Mouse (Mus musculus) stomach, embryonic 14.5 days (tissue): ENCODE data around the gene Isy1. TPM values are rescaled to one million over a fixed set of nuclear protein-coding genes. Genes with fewer than 3 reads are reported as not detected.

Experiments
- ATAC-seq: fragments of 200-750 bp; cut with Nextera tagmentation; 2 replicates; pipeline ENCODE4 v1.8.0; 2017; ENCODE audit warnings: low read depth, moderate TSS enrichment; ENCODE audit not compliant: insufficient number of reproducible peaks, insufficient read depth, low FRiP score
- H3K27ac ChIP-seq: fragments of 300-500 bp; sonication (generic); 2 replicates; pipeline ENCODE4 v1.5.1; 2014; ENCODE audit warnings: mild to moderate bottlenecking, low read length, moderate library complexity, mixed read lengths
- H3K27me3 ChIP-seq: fragments of 300-500 bp; sonication (generic); 2 replicates; pipeline ENCODE4 v1.6.1; 2014; ENCODE audit warnings: low read length, control low read depth, mixed read lengths; ENCODE audit not compliant: control insufficient read depth, insufficient read depth
- H3K36me3 ChIP-seq: fragments of 300-500 bp; sonication (generic); 2 replicates; pipeline ENCODE4 v1.6.1; 2014; ENCODE audit warnings: mild to moderate bottlenecking, control low read depth, low read length, moderate library complexity, mixed read lengths; ENCODE audit not compliant: control insufficient read depth, insufficient read depth
- H3K4me1 ChIP-seq: fragments of 300-500 bp; sonication (generic); 2 replicates; pipeline ENCODE4 v1.6.1; 2014; ENCODE audit warnings: low read length, control low read depth, mixed read lengths; ENCODE audit not compliant: control insufficient read depth, insufficient read depth
- H3K4me2 ChIP-seq: fragments of 300-500 bp; sonication (generic); replicated peaks from 2 replicates; pipeline ENCODE4 v1.6.1; 2014; ENCODE audit warnings: low read depth, low read length, control low read depth
- H3K4me3 ChIP-seq: fragments of 300-500 bp; sonication (generic); 2 replicates; pipeline ENCODE4 v1.5.1; 2014; ENCODE audit warnings: low read depth, low read length, control low read depth
- H3K9ac ChIP-seq: fragments of 300-500 bp; sonication (generic); replicated peaks from 2 replicates; pipeline ENCODE4 v1.6.1; 2014; ENCODE audit warnings: low read depth, mild to moderate bottlenecking, control low read depth, low read length, moderate library complexity, mixed read lengths
- H3K9me3 ChIP-seq: fragments of 300-500 bp; sonication (generic); 2 replicates; pipeline ENCODE4 v1.6.1; 2016; ENCODE audit warnings: low read depth, low read length, control low read depth; ENCODE audit not compliant: control insufficient read depth
- WGBS: fragments of 180-500 bp; shearing (Covaris S2); extraction: QIAGEN DNeasy Blood & Tissue Kit; methylation state at CpG from one replicate; pipeline ENCODE4 v1.1.7; 2014; 5-methylcytosine and 5-hydroxymethylcytosine counted together
- polyA plus RNA-seq: library from polyadenylated mRNA; unstranded; fragments of >200 nt; fragmentation: Nextera tagmentation; extraction: Ambion mirVana; gene quantifications from 2 replicates; pipeline ENCODE4 v1.2.1, GENCODE M21; 2014

The Isy1 gene
- polyA plus RNA-seq, 1 experiment from 2014 or later, result 38.1 TPM

DNA sequence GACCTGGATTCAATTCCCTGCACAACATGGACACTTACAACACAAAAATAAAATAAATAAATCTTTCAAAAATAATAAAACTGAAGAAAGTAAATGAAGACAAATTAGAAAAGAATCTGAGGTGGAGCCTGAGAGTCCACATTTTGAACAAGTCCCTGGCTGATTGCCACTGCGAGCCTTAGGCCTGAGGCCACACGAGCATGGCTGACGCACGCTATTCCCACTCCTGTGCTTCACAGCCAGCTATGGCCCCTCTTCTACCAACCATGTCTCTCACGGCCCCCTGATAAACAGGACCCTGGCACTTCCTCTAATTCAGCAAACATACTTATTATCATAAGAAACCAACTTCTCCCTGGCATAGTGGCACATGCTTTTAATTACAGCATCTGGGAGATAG, 52.0 kb downstream of the Isy1 start:
- H3K9ac ChIP-seq, result no peak overlapping the region
- H3K4me1 ChIP-seq, result peaks cover 3% of the 10 kb centered on the region; the same call in 1 of the 2 replicates
- no peaks in the 10 kb centered on the region for H3K27me3 ChIP-seq
- peaks cover 4% of the 10 kb centered on the region; the same call in 1 of the 2 replicates for H3K36me3 ChIP-seq
- H3K4me3 ChIP-seq, result no peak overlapping the region
- H3K27ac ChIP-seq, result no peak overlapping the region
- no peak for ATAC-seq
- H3K4me2 ChIP-seq, result no peak overlapping the region
- no peaks in the 10 kb centered on the region for H3K9me3 ChIP-seq
- WGBS, result 78% methylated on average over 5 of the region's 5 CpGs

DNA sequence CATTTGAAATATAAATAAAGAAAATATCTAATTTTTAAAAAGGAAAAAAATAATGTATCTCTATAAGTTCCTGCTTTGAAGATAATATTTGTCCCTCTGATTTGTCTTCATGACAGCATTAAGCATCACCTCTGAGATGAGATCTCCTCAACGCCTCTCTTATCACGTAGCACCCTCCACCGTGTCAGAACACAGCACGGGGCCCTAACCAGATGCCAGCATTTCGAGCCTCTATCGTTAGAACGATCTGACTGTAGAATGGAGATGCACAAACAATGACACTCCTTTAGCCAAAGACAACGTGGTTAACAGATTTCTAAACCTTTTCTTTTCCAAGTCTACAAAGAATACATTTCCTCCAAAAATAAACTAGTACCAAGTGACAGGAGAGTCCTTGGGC, 54.6 kb downstream of the Isy1 start:
- no peaks in the 10 kb centered on the region for H3K4me1 ChIP-seq
- ATAC-seq, result no peak
- 72% methylated on average over 8 of the region's 8 CpGs for WGBS
- H3K4me3 ChIP-seq, result no peak overlapping the region
- no peak overlapping the region for H3K9ac ChIP-seq
- no peak overlapping the region for H3K4me2 ChIP-seq
- H3K27me3 ChIP-seq, result no peaks in the 10 kb centered on the region
- no peaks in the 10 kb centered on the region for H3K36me3 ChIP-seq
- no peak overlapping the region for H3K27ac ChIP-seq
- H3K9me3 ChIP-seq, result no peaks in the 10 kb centered on the region

DNA sequence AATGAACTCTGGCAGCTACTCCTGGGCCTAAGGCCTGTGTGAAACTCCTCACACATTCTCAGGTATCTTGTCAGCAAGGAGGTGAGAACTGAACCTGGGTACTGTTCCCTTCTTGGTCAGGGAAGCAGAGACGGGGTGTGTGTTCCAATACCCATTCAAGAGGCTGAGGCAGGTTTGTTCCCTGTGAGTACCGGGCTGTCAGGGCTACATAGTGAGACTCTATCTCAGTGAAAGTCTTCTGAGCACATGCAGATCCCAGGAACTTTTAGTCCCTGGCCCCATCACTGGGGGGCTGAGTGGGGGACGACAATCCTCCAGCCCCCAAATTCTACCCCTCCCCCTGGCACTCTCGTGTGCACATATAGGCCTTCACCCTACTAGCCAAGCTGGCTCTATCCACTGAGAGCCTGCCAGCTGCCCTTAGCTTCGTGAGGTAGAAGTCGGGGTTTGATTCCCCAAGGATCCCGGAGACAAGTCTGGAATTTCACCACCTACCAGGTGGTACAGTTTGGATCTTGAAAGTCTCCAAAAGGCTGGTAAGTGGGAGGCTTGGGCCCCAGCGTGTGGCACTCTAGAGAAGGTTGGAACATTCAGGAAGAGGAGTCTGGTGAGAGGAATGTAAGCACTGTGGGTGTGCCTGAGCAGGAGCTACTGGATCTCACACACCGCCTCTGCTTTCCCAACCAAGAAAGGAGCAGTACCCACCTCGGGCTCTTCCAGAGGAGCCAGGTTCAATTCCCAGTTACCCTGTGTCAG, 57.9 kb downstream of the Isy1 start:
- Histone ChIP-seq H3K36me3 (no peaks in the 10 kb centered on the region), H3K4me3 (no peak overlapping the region), H3K4me2 (no peak overlapping the region), H3K4me1 (no peaks in the 10 kb centered on the region), H3K9ac (no peak overlapping the region), H3K27ac (no peak overlapping the region), H3K9me3 (no peaks in the 10 kb centered on the region), H3K27me3 (no peaks in the 10 kb centered on the region)
- WGBS, result 82% methylated on average over 10 of the region's 10 CpGs
- ATAC-seq, result no peak

DNA sequence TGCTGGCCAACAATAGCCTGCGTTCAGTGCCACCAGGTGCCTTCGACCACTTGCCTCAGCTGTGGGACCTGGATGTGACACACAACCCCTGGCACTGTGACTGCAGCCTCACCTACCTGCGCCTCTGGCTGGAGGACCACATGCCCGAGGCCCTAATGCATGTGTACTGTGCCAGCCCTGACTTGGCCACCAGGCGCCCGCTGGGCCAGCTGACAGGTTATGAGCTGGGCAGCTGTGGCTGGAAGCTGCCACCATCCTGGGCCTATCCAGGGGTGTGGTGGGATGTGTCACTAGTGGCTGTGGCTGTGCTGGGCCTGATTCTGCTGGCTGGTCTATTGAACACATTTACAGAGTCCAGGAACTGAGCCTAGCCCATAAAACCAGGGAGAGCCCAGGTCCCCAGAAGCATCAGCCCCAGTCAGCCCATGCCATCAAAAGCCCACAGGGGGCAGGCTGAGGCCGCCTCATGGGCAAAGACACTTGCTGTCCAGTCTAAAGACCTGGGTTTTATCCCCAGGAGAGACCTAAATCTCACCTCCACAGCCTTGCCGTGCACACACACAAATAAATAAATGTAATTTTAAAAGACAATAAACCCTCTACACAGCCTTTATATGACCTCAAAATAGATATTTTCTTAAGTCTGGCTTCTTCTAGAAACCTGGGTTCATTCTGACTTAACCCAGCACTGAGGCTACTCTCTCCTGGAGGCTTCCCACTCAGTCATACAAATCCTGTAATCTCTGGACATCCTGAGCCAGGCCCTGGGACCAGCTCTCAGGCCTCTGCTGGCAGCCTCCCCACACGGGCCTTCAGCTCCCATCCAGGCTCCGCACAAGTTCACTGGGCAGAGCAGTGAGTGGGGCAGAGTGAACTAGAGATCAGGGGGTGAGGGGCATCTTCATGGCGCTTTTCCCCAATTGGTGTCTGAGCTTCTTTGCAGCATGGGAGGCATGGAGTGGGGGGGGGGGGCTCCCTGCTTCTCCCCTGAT, 59.1 kb downstream of the Isy1 start:
- H3K4me2 ChIP-seq, result no peak overlapping the region
- WGBS, result 83% methylated on average over 11 of the region's 11 CpGs
- no peak overlapping the region for H3K9ac ChIP-seq
- no peaks in the 10 kb centered on the region for H3K36me3 ChIP-seq
- no peak for ATAC-seq
- no peaks in the 10 kb centered on the region for H3K4me1 ChIP-seq
- no peaks in the 10 kb centered on the region for H3K9me3 ChIP-seq
- H3K27ac ChIP-seq, result no peak overlapping the region
- no peak overlapping the region for H3K4me3 ChIP-seq
- no peaks in the 10 kb centered on the region for H3K27me3 ChIP-seq

DNA sequence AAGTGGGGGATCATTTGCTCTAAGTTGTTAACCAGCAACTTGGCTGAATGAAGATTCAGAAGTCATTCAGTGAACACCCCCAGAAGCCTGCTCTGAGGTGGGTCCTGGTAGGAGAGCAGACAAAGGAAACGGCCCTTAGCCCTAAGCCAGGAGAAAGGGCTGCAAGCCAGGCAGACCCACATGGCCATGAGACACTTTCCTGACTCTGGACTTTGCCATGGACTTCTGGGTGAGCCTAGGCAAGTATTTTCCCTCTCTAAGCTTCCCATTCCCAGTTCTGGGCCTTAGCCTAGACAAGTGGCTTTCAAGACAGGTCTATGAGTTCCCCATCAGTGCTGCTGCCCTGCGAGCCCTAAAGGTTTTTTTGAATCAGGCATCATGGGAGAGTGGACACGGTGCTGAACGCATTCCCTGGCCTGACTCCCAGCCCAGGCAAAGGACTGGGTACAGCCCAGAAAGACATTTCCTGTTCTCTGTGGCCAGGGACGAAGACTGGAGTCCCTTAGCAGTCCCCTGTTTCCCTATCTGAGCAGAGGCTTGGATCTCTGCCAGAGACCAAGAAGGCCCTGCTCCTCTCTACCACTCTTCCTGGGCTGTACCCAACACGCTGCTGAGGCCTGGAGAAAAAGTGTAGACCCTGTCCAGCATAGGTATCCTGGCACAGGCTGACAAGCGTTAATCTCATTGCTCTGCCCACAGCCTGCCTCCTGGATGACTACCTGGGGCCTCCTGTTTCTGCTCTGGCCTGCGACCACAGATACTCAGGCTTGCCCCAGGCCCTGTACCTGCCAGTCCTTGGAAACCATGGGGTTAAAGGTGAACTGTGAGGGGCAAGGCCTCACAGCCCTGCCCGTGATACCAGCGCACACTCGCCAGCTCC, 60.1 kb downstream of the Isy1 start:
- Histone ChIP-seq H3K9ac (no peak overlapping the region), H3K4me1 (no peaks in the 10 kb centered on the region), H3K4me2 (no peak overlapping the region), H3K4me3 (no peak overlapping the region), H3K9me3 (no peaks in the 10 kb centered on the region), H3K36me3 (no peaks in the 10 kb centered on the region), H3K27me3 (no peaks in the 10 kb centered on the region), H3K27ac (no peak overlapping the region)
- 72% methylated on average over 11 of the region's 11 CpGs for WGBS
- no peak for ATAC-seq

DNA sequence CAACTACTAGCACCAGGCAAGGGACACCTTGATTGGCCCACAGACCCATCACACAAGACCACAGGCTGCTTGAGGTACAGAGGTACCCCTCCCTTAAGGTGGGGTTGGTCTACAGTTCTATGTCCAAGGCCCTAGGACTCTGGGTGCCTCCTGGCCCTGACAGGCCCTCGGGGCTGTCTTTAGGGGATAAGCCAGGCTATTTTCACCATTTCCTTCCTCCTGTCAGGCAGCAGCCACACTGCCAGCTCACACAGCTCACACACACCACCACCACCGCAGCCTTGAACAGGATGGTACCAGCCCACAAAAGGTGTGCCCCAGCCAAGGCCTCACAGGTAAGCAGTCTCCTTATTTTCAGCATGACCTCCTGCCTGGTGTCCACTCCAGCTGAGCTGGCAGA, 60.8 kb downstream of the Isy1 start, which contains the start of gene Gp9:
TSS of gene Gp9 (plus strand) at position 231 of the 400 bp plus-strand sequence.
- no peak for ATAC-seq
- no peaks in the 10 kb centered on the region for H3K36me3 ChIP-seq
- WGBS, result 73% methylated on average over 2 of the region's 2 CpGs
- H3K4me1 ChIP-seq, result no peaks in the 10 kb centered on the region
- H3K27ac ChIP-seq, result no peak within 1 kb of the TSS
- H3K4me3 ChIP-seq, result no peak within 1 kb of the TSS
- no peaks in the 10 kb centered on the region for H3K27me3 ChIP-seq
- no peaks in the 10 kb centered on the region for H3K9me3 ChIP-seq
- no peak within 1 kb of the TSS for H3K4me2 ChIP-seq
- H3K9ac ChIP-seq, result no peak within 1 kb of the TSS

DNA sequence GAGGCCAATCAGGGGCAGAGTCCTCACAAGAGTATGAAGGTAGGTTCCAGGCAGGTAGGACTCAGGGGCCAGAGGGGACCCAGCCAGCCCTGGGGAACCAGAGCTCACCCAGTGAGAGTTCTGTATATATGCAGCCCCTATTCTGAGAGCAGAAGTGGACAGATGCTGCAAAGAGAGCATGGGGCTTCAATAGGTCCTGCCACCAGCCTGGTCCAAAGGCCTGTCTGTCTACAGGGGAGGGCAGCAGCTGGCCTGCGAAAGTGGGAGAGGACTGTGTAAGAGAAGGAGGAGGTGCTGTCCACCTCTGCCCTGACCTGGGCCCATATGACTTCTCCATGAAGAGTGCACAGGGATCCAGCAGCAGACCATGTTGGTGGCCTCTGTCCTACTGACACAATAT, 61.9 kb downstream of the Isy1 start:
- no peak overlapping the region for H3K4me2 ChIP-seq
- H3K4me1 ChIP-seq, result no peaks in the 10 kb centered on the region
- WGBS, result 75% methylated on average over 1 of the region's 1 CpGs
- no peaks in the 10 kb centered on the region for H3K36me3 ChIP-seq
- no peak overlapping the region for H3K9ac ChIP-seq
- H3K4me3 ChIP-seq, result no peak overlapping the region
- H3K27me3 ChIP-seq, result no peaks in the 10 kb centered on the region
- no peak overlapping the region for H3K27ac ChIP-seq
- ATAC-seq, result no peak
- H3K9me3 ChIP-seq, result no peaks in the 10 kb centered on the region
